Mouse (Mus musculus): ENCODE results near the gene Ptpn14. TPM values are rescaled to one million over a fixed set of nuclear protein-coding genes. Genes with fewer than 3 reads are reported as not detected.

The Ptpn14 gene
- polyA plus RNA-seq, 1 experiment from 2014 or later: 56.8 TPM

DNA sequence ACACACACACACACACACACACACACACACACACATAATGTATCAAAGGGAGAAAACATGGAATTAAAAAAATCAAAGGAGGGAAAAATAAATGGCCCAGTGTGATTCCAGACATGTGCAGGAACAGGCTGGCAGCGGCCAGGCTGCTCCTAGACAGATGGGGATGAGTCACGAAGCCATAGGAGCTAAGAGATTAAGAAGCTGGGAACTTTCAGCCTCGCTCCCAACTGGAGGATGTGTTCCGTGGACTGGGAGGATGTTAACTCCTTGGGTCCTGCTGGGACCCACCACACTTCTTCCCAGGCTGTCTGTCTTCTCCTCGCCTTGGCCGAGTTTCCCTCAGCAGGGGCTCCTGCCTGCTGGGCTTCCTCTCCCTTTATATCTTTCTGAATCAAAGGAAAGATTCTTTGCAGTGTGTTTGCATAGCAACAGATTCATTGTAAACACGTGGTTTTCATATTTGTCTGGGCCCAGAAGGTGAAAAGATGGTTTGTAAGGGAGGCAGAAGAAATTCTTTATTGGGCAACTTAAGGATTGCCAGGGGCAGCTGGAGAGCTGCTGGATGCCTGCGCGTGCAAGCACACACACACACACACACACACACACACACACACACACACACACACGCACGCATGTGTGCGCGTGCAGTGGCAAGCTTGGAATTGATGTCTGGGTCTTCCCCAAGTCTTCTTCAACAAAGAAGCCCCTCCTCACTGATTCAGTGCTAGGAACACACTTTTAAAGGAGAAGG, 72.3 kb downstream of the Ptpn14 start:
- in situ Hi-C loops (cut with MboI; ENCODE audit: low pct_unique_long_range_greater_than_20kb): no loop called here
- DNase-seq (ENCODE audit: low read depth, low spot score) (peak; percentile 73), ATAC-seq (peak; percentile 78)
- no peak for TF ChIP-seq CTCF (IDR thresholded peaks at IDR 0.05)
- ChIA-PET POLR2A (interaction anchor here (0.7 to 1.3 kb wide), 3 partner anchors 13 to 21 kb away, joined by 3 to 6 read pairs (median 6); no protein-coding TSS in a partner anchor), CTCF (interaction anchor here (1.9 kb wide), 1 partner anchor 93 kb away, joined by 4 read pairs; no protein-coding TSS in a partner anchor)
- H3K27me3 ChIP-seq: no peaks in the 10 kb centered on the region

DNA sequence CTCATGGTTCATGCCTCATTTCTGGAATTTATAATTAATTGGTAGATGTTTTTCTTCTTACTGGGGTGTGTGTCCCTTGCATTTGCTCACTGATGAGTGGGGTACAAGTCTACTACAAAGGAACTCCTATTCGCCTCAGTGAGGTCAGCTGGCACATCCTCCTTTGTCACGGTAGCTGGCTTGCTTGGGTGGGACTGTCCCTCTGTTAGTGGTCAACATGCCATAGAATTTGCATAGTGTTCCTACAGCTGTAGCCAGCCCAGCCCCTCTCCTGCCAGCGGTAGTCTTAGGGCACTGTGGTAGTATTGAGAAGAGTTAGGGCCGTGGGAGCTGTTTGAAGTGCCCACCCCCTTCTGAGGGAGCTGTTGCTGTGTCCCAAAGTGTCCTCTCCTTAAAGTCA, 73.2 kb downstream of the Ptpn14 start:
- in situ Hi-C loops (cut with MboI; ENCODE audit: low pct_unique_long_range_greater_than_20kb): no loop called here

DNA sequence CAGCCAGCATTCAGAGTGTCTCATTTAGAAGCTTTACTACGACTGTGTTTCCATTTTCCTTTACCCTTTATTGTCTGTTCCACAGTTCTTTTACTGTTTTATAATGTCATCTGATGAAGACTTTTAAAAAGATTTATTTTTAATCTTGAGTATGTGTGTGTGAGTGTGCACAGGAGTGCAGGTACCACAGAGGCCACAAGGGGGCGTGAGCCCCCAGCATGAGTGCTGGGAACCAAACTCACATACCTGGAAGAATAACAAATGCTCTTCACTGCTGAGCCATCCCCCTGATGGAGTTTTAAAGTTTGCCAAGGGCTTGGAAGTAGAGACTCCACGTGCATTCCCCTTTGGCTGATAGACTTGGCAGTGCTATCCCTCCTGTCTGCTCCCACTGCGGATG, 74.5 kb downstream of the Ptpn14 start:
- no peak for DNase-seq (ENCODE audit: low read depth, low spot score)
- TF ChIP-seq CTCF (IDR thresholded peaks at IDR 0.05): no peak
- in situ Hi-C loops (cut with MboI; ENCODE audit: low pct_unique_long_range_greater_than_20kb): no loop called here
- CTCF ChIA-PET: no interaction called here
- POLR2A ChIA-PET: no interaction called here
- no peak for ATAC-seq
- no peaks in the 10 kb centered on the region for H3K27me3 ChIP-seq

More for the DNA sequence above, 73.2 kb downstream of the Ptpn14 start:
- no peak for TF ChIP-seq CTCF (IDR thresholded peaks at IDR 0.05)
- ChIA-PET POLR2A (interaction anchor here (0.6 kb wide), 1 partner anchor 11 kb away, joined by 4 read pairs; no protein-coding TSS in a partner anchor), CTCF (interaction anchor here (1.9 kb wide), 1 partner anchor 94 kb away, joined by 4 read pairs; no protein-coding TSS in a partner anchor)
- DNase-seq (ENCODE audit: low read depth, low spot score) (no peak), ATAC-seq (no peak)
- H3K27me3 ChIP-seq: no peaks in the 10 kb centered on the region

DNA sequence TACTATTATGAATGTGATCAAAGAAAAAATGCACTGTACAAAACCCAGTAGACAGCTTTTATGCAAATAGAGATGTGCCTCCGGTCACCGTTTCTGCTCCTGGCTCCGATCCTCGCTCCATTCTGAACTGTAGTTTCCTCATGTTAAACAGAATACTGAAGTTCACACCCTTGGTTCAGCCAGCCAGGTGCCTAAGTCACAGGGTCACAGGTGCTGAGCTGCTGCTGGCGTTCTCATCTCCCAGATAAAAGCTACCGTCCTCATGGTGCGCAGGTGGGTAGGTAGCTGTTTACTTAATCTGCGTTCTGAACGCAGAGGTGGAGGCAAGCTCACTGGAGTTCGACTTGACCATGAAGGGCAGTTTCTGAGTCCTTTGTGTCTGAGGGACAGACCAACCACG, 75.7 kb downstream of the Ptpn14 start:
- in situ Hi-C loops (cut with MboI; ENCODE audit: low pct_unique_long_range_greater_than_20kb): no loop called here
- CTCF ChIA-PET: no interaction called here

DNA sequence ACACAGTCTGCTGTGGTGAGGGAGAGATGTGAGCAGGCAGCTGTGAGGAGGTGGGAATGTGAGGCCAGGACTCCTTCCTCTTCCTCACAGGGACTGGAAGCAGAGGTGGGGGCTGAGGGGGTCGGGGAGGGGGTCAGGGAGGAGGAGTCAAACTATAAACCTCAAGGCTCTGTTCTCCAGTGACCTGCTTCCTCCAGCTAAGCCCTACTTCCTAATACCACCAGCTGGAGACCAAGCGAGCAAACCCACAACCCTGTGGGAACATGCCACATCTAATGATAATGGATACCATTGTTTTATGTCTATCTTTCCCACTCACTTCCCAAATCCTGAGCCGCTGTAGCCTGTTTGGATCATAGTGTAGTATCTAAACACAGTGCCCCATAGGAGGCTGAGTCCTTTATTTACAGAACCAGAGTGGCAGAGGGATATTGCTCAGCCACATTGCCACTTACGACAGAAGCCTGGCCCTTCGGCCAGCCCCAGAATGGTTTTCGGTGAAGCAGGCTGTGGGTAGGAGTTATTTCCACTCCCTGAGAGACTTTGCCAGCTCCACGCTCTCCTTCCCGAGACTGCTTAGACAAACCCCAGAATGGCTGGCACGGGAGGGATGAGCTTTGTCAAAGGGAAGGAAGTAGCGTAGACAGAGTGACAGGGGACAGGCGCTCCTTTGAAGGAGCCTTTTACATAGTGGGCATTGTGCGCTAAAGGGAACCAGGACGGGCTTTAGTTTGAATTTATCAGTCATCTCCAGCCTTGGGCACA, 78.6 kb downstream of the Ptpn14 start:
- in situ Hi-C loops (cut with MboI; ENCODE audit: low pct_unique_long_range_greater_than_20kb): no loop called here
- no peaks in the 10 kb centered on the region for H3K27me3 ChIP-seq
- DNase-seq (ENCODE audit: low read depth, low spot score): no peak
- CTCF ChIA-PET: no interaction called here
- TF ChIP-seq CTCF (IDR thresholded peaks at IDR 0.05): no peak
- no peak for ATAC-seq
- POLR2A ChIA-PET: interaction anchor here (0.8 kb wide), 1 partner anchor 15 kb away, joined by 3 read pairs; no protein-coding TSS in a partner anchor

More for the DNA sequence above, 75.7 kb downstream of the Ptpn14 start:
- no peaks in the 10 kb centered on the region for H3K27me3 ChIP-seq
- no peak for ATAC-seq
- POLR2A ChIA-PET: no interaction called here
- DNase-seq (ENCODE audit: low read depth, low spot score): no peak
- TF ChIP-seq CTCF (IDR thresholded peaks at IDR 0.05): no peak

DNA sequence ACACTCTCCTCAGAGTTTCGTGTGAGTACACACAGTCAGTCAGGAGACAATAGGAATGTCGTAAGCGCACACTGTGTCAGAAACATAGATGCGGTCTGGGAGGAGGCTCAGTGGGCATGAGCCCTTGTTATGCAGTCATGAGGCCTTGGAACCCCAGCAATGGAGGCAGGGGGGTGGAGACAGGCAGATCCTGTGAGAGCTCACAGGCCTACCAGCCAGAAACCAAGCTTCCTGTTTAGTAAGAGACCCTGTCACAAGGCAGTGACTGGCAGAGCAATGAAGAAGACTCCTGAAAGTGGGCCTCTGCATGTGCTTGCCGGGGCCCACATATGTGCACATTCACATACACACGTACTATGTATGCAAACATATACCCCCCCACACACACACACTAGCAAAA, 79.9 kb downstream of the Ptpn14 start:
- ChIA-PET POLR2A (interaction anchor here (0.7 kb wide), 1 partner anchor 10 kb away, joined by 4 read pairs; no protein-coding TSS in a partner anchor), CTCF (interaction anchor here (1.5 kb wide), 1 partner anchor 39 kb away, joined by 3 read pairs; no protein-coding TSS in a partner anchor)
- in situ Hi-C loops (cut with MboI; ENCODE audit: low pct_unique_long_range_greater_than_20kb): no loop called here
- DNase-seq (ENCODE audit: low read depth, low spot score) (no peak), ATAC-seq (no peak)
- H3K27me3 ChIP-seq: no peaks in the 10 kb centered on the region
- TF ChIP-seq CTCF (IDR thresholded peaks at IDR 0.05): no peak

DNA sequence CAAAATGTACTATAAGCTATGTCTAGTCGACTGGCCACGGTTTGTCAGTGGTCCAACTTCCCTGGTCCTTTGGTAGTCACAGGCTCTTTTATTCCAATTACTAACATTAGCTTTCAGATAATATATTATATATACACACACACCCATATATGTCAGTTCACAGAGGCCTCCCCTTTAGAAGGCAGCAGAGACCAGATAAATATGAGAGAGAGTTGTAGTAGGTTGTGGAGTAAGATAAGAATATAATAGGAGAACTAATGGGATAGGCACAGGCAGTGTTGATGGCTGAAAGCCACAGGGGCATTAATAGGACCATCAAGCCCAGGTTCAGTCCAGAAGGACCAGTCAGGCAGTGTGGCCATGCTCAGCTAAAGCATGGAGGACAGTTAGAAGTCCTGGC, 80.4 kb downstream of the Ptpn14 start:
- in situ Hi-C loops (cut with MboI; ENCODE audit: low pct_unique_long_range_greater_than_20kb): no loop called here
- TF ChIP-seq CTCF (IDR thresholded peaks at IDR 0.05): no peak
- POLR2A ChIA-PET: interaction anchor here (0.7 kb wide), 1 partner anchor 9 kb away, joined by 4 read pairs; no protein-coding TSS in a partner anchor
- H3K27me3 ChIP-seq: no peaks in the 10 kb centered on the region
- CTCF ChIA-PET: interaction anchor here (1.5 kb wide), 1 partner anchor 38 kb away, joined by 3 read pairs; no protein-coding TSS in a partner anchor
- DNase-seq (ENCODE audit: low read depth, low spot score) (no peak), ATAC-seq (no peak)

DNA sequence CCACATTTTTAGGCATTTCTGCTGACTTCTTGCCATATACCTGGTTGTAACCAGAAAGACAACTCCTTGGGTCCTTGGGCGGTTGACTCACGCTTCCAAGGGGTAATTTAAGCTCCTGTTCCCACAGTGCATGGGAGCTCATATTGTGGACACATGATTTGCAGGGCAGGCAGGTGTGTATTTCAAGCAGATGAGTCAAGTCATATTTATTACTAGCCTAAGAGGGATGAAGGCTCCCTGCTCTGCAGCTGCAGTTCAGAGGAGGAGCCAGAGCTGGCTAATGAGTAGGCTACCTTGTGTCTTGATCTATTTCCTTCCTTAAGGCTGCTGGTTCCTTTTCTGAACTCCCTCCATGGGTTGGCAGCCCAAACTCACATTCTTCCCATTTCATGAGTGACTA, 83.7 kb downstream of the Ptpn14 start:
- POLR2A ChIA-PET: no interaction called here
- in situ Hi-C loops (cut with MboI; ENCODE audit: low pct_unique_long_range_greater_than_20kb): no loop called here
- CTCF ChIA-PET: interaction anchor here (1.2 kb wide), 1 partner anchor 63 kb away, joined by 3 read pairs; no protein-coding TSS in a partner anchor
- no peaks in the 10 kb centered on the region for H3K27me3 ChIP-seq
- DNase-seq (ENCODE audit: low read depth, low spot score) (no peak), ATAC-seq (no peak)
- TF ChIP-seq CTCF (IDR thresholded peaks at IDR 0.05): no peak

DNA sequence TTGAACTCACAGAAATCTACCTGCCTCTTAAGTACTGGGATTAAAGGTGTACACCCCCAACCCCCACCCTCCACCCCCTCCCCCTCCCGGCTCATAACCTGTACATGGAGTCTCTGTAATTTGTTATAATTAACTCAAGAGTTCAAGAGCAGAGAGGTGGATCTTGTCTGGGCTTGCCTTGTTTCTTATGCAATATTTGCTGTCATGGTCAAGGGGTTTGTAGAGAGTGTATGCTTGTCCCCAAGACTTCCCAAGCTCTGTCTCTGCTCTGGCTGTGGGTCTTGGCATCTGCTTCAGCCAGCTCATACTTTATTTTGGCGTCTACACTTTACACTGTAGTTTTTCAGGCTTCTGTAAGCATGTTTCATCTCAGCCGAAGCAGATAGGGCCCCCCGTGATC, 86.3 kb downstream of the Ptpn14 start:
- H3K27me3 ChIP-seq: no peaks in the 10 kb centered on the region
- DNase-seq (ENCODE audit: low read depth, low spot score) (no peak), ATAC-seq (no peak)
- no peak for TF ChIP-seq CTCF (IDR thresholded peaks at IDR 0.05)
- in situ Hi-C loops (cut with MboI; ENCODE audit: low pct_unique_long_range_greater_than_20kb): no loop called here
- ChIA-PET POLR2A (no interaction called here), CTCF (interaction anchor here (1.6 kb wide), 1 partner anchor 65 kb away, joined by 4 read pairs; no protein-coding TSS in a partner anchor)

DNA sequence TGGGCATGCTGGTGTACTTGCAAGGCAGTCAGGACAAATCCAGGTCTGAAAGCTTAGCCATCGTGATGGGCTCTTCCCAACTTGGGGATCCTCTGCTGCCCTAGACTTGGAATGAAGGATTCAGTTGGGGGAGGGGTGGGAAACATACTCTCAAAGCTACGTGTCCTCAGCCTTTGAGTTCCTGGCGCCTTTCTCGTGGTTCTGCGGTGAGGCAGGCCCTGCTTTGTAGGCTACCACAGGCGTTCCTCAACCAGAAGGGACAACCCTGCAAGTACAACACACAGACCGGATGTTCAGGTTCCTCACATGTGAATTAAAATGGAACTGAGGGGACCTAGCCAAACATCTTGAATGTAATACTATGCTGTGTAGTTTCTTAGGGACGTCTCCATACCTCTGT, 89.0 kb downstream of the Ptpn14 start:
- TF ChIP-seq CTCF (IDR thresholded peaks at IDR 0.05): no peak
- ChIA-PET CTCF (no interaction called here), POLR2A (interaction anchor here (0.6 to 0.7 kb wide), 3 partner anchors 9 to 99 kb away, joined by 3 to 4 read pairs (median 3); no protein-coding TSS in a partner anchor)
- DNase-seq (ENCODE audit: low read depth, low spot score) (no peak), ATAC-seq (no peak)
- in situ Hi-C loops (cut with MboI; ENCODE audit: low pct_unique_long_range_greater_than_20kb): no loop called here
- no peaks in the 10 kb centered on the region for H3K27me3 ChIP-seq

Measured in Patski (cell line).